Mouse (Mus musculus) forebrain, embryonic 11.5 days (tissue): Measurements from ENCODE around the gene Kif7. TPM values are rescaled to one million over a fixed set of nuclear protein-coding genes. Genes with fewer than 3 reads are reported as not detected.

Experiments
- ATAC-seq: fragments of 200-750 bp; cut with Nextera tagmentation; replicated peaks from 2 replicates; pipeline ENCODE4 v1.8.0; 2017; ENCODE audit warnings: moderate TSS enrichment; ENCODE audit not compliant: low FRiP score
- DNase-seq: peaks from one replicate; pipeline ENCODE4 v3.0.0-alpha.2; 2017; ENCODE audit warnings: low spot score
- H3K27ac ChIP-seq: fragments of 300-500 bp; sonication (generic); 2 replicates; pipeline ENCODE4 v1.5.1; 2014; ENCODE audit warnings: low read depth, low read length
- H3K27me3 ChIP-seq: fragments of 300-500 bp; sonication (generic); 2 replicates; pipeline ENCODE4 v1.6.1; 2014; ENCODE audit warnings: mild to moderate bottlenecking, low read length, mixed read lengths; ENCODE audit not compliant: control insufficient read depth, insufficient read depth
- H3K36me3 ChIP-seq: fragments of 300-500 bp; sonication (generic); 2 replicates; pipeline ENCODE4 v1.6.1; 2014; ENCODE audit warnings: mild to moderate bottlenecking, low read length, moderate library complexity, mixed read lengths; ENCODE audit not compliant: control insufficient read depth, insufficient read depth
- H3K4me1 ChIP-seq: fragments of 300-500 bp; sonication (generic); replicated peaks from 2 replicates; pipeline ENCODE4 v1.6.1; 2014; ENCODE audit warnings: low read length, mixed read lengths; ENCODE audit not compliant: control insufficient read depth, insufficient read depth
- H3K4me2 ChIP-seq: fragments of 300-500 bp; sonication (generic); 2 replicates; pipeline ENCODE4 v1.6.1; 2014; ENCODE audit warnings: low read depth, mild to moderate bottlenecking, low read length, moderate library complexity, mixed read lengths; ENCODE audit not compliant: severe bottlenecking
- H3K4me3 ChIP-seq: fragments of 300-500 bp; sonication (generic); 2 replicates; pipeline ENCODE4 v1.5.1; 2014; ENCODE audit warnings: low read depth, low read length
- H3K9ac ChIP-seq: fragments of 300-500 bp; sonication (generic); 2 replicates; pipeline ENCODE4 v1.6.1; 2014; ENCODE audit warnings: low read length
- H3K9me3 ChIP-seq: fragments of 300-500 bp; sonication (generic); 2 replicates; pipeline ENCODE4 v1.6.1; 2016; ENCODE audit warnings: low read length, mixed read lengths; ENCODE audit not compliant: control insufficient read depth
- WGBS: fragments of 180-500 bp; shearing (Covaris S2); extraction: QIAGEN DNeasy Blood & Tissue Kit; methylation state at CpG from one replicate; pipeline ENCODE4 v1.1.7; 2014; 5-methylcytosine and 5-hydroxymethylcytosine counted together
- polyA plus RNA-seq: library from polyadenylated mRNA; unstranded; fragments of >200 nt; fragmentation: Nextera tagmentation; extraction: Ambion mirVana; gene quantifications from 2 replicates; pipeline ENCODE4 v1.2.1, GENCODE M21; 2014

Gene Kif7
- polyA plus RNA-seq, 1 experiment from 2014 or later: 8.7 TPM

GRCm38 (mm10) chr7:79731438-79731837 lies 15.9 kb upstream of the Kif7 start:
- no peak overlapping the region for H3K4me3 ChIP-seq
- no peaks in the 10 kb centered on the region for H3K9me3 ChIP-seq
- WGBS: 77% methylated on average over 13 of the region's 13 CpGs
- no peaks in the 10 kb centered on the region for H3K36me3 ChIP-seq
- no peak overlapping the region for H3K27ac ChIP-seq
- H3K27me3 ChIP-seq: no peaks in the 10 kb centered on the region
- no peaks in the 10 kb centered on the region for H3K4me1 ChIP-seq
- no peak for ATAC-seq
- no peak overlapping the region for H3K9ac ChIP-seq
- no peak for DNase-seq
- no peak overlapping the region for H3K4me2 ChIP-seq

DNA sequence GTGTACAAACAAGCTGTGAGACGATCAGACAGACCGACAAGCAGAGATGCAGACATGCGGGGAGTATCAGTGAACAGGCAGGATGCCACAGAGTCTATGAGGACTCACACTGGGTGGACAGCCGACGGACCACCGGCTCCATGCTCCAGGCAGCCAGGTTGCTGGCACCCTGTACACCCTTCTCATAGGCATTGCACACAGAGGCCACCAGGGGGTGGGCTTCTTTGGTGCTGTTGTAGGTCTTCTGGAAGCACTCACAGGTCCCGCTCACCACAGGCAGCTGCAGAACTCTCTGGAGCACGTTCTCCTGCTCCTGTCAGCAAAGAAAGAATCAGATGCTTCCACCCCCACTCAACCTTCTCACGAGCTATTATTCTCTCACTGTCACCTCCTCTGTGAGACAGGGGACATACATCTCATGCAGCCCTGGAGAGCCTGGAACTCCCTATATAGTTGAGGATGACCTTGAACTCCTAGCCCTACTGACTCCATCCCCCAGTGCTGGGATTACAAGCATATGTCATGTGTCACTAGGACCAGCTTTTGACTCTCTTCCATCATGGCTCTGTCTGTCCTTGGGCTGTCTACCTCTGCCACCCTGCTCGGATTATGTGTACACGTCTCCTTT lies 14.3 kb upstream of the Kif7 start:
- Histone ChIP-seq H3K4me3 (no peak overlapping the region), H3K9me3 (no peaks in the 10 kb centered on the region), H3K27me3 (no peaks in the 10 kb centered on the region), H3K9ac (no peak overlapping the region), H3K4me2 (no peak overlapping the region), H3K36me3 (no peaks in the 10 kb centered on the region), H3K27ac (no peak overlapping the region), H3K4me1 (no peaks in the 10 kb centered on the region)
- ATAC-seq: no peak; the same call in 1 of the 2 replicates
- WGBS: 67% methylated on average over 11 of the region's 11 CpGs
- peak; percentile 61 for DNase-seq

- Histone ChIP-seq H3K9ac (0 out of 2 replicates have a peak overlapping the region, but pooled peaks have one; percentile 4), H3K36me3 (no peaks in the 10 kb centered on the region), H3K4me3 (no peak overlapping the region), H3K27ac (no peak overlapping the region), H3K4me2 (no peak overlapping the region), H3K9me3 (no peaks in the 10 kb centered on the region), H3K27me3 (no peaks in the 10 kb centered on the region), H3K4me1 (no peaks in the 10 kb centered on the region)
- ATAC-seq (peak; percentile 71), DNase-seq (peak; percentile 90)
- 9% methylated on average over 8 of the region's 8 CpGs for WGBS
These were observed 13.6 kb upstream of the Kif7 start for GRCm38 (mm10) chr7:79729169-79729568.

GRCm38 (mm10) chr7:79728219-79728618 lies 12.7 kb upstream of the Kif7 start:
- H3K27me3 ChIP-seq: peaks cover under 1% of the 10 kb centered on the region; the same call in 1 of the 2 replicates
- no peaks in the 10 kb centered on the region for H3K36me3 ChIP-seq
- H3K9ac ChIP-seq: no peak overlapping the region
- DNase-seq (peak; percentile 83), ATAC-seq (peak; percentile 22; the same call in 1 of the 2 replicates)
- no peak overlapping the region for H3K27ac ChIP-seq
- H3K4me2 ChIP-seq: no peak overlapping the region
- no peaks in the 10 kb centered on the region for H3K4me1 ChIP-seq
- H3K4me3 ChIP-seq: no peak overlapping the region
- H3K9me3 ChIP-seq: no peaks in the 10 kb centered on the region
- 27% methylated on average over 6 of the region's 6 CpGs for WGBS

DNA sequence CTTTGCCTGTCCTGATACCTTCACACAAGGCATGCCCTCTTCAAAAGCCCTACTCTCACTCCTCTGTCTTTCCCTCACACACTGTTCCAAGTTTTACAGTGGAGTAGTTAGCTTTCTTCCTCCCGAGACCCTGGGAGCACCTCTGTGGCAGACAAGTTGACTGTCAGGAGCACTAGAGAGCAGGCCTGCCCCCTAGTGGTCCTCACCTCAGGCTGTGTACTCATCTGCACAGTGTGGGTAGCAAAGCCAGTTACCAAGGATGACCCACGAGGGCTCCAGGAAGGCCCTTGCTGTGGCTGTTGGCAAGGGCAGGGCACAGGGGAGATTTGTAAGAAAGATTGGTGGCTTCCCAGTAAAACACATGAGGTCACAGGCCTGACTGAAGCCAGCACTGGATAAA lies 11.6 kb upstream of the Kif7 start:
- Histone ChIP-seq H3K4me3 (no peak overlapping the region), H3K27me3 (peaks cover 9% of the 10 kb centered on the region), H3K36me3 (no peaks in the 10 kb centered on the region), H3K4me2 (no peak overlapping the region), H3K27ac (no peak overlapping the region), H3K9me3 (no peaks in the 10 kb centered on the region), H3K9ac (no peak overlapping the region), H3K4me1 (no peaks in the 10 kb centered on the region)
- ATAC-seq (no peak), DNase-seq (peak; percentile 83)
- 27% methylated on average over 2 of the region's 2 CpGs for WGBS

GRCm38 (mm10) chr7:79721386-79721977 lies 6.0 kb upstream of the Kif7 start:
- Histone ChIP-seq H3K4me1 (peaks cover 3% of the 10 kb centered on the region; the same call in 1 of the 2 replicates), H3K36me3 (no peaks in the 10 kb centered on the region), H3K9me3 (no peaks in the 10 kb centered on the region), H3K9ac (peak overlapping the region; percentile 68), H3K27me3 (peaks cover 20% of the 10 kb centered on the region), H3K4me3 (peak overlapping the region; percentile 54), H3K27ac (no peak overlapping the region), H3K4me2 (peak overlapping the region; percentile 82)
- under 1% methylated on average over 48 of the region's 48 CpGs for WGBS
- DNase-seq: peak; percentile 73
- ATAC-seq: peak; percentile 53; the same call in 1 of the 2 replicates

- H3K4me3 ChIP-seq: peak overlapping the region; percentile 32
- peak overlapping the region; percentile 68 for H3K4me2 ChIP-seq
- no peak overlapping the region for H3K27ac ChIP-seq
- no peak for DNase-seq
- H3K27me3 ChIP-seq: peaks cover 6% of the 10 kb centered on the region; the same call in 1 of the 2 replicates
- H3K9ac ChIP-seq: peak overlapping the region; percentile 45; the same call in 1 of the 2 replicates
- WGBS: 24% methylated on average over 17 of the region's 17 CpGs
- ATAC-seq: no peak
- H3K9me3 ChIP-seq: no peaks in the 10 kb centered on the region
- peaks cover 11% of the 10 kb centered on the region; the same call in 1 of the 2 replicates for H3K4me1 ChIP-seq
- H3K36me3 ChIP-seq: no peaks in the 10 kb centered on the region; the same call in 1 of the 2 replicates
These were observed 4.7 kb downstream of the Kif7 start for GRCm38 (mm10) chr7:79710831-79711230.

- peak overlapping the region; percentile 32 for H3K4me3 ChIP-seq
- no peaks in the 10 kb centered on the region for H3K9me3 ChIP-seq
- peak overlapping the region; percentile 68 for H3K4me2 ChIP-seq
- DNase-seq (peak; percentile 90), ATAC-seq (peak; percentile 84)
- H3K27ac ChIP-seq: no peak overlapping the region
- peaks cover 11% of the 10 kb centered on the region; the same call in 1 of the 2 replicates for H3K4me1 ChIP-seq
- WGBS: under 1% methylated on average over 55 of the region's 55 CpGs
- peak overlapping the region; percentile 53 for H3K9ac ChIP-seq
- H3K27me3 ChIP-seq: peaks cover 6% of the 10 kb centered on the region; the same call in 1 of the 2 replicates
- no peaks in the 10 kb centered on the region; the same call in 1 of the 2 replicates for H3K36me3 ChIP-seq
These were observed 5.4 kb downstream of the Kif7 start for GRCm38 (mm10) chr7:79710130-79710607.
